Mouse (Mus musculus) bone marrow, adult 2 months (tissue): ENCODE measurements around the gene Gm13697. TPM values are rescaled to one million over a fixed set of nuclear protein-coding genes. Genes with fewer than 3 reads are reported as not detected.

Experiments used
- H3K27ac ChIP-seq: fragments of 200-500 bp; 2 replicates; pipeline ENCODE4 v1.5.1; 2012; ENCODE audit warnings: low read depth, mild to moderate bottlenecking, control low read depth, inconsistent platforms, low read length; ENCODE audit not compliant: control insufficient read depth, poor library complexity, insufficient read depth
- H3K4me1 ChIP-seq: fragments of 200-500 bp; 2 replicates; pipeline ENCODE4 v1.6.1; 2011; ENCODE audit warnings: low read length; ENCODE audit not compliant: control insufficient read depth, insufficient read depth
- H3K4me3 ChIP-seq: fragments of 200-500 bp; replicated peaks from 2 replicates; pipeline ENCODE3; 2011; ENCODE audit warnings: mild to moderate bottlenecking, low read depth, low read length, control low read depth; ENCODE audit not compliant: control insufficient read depth
- CTCF ChIP-seq: fragments of 200-500 bp; IDR thresholded peaks from 2 replicates; pipeline ENCODE4 v1.5.1; 2011; ENCODE audit warnings: low read length, control low read depth; ENCODE audit not compliant: control insufficient read depth, insufficient read depth
- POLR2A ChIP-seq: fragments of 200-500 bp; IDR thresholded peaks from 2 replicates; pipeline ENCODE4 v1.6.1; 2011; ENCODE audit warnings: low read depth, mild to moderate bottlenecking, control low read depth, low read length, borderline replicate concordance; ENCODE audit not compliant: control insufficient read depth
- WGBS: fragments of 180-500 bp; shearing (Covaris S2); methylation state at CpG from one replicate; pipeline ENCODE4 v1.1.7; 2018; 5-methylcytosine and 5-hydroxymethylcytosine counted together
- polyA plus RNA-seq: library from polyadenylated mRNA; stranded (reverse); fragments of >200 nt; gene quantifications from 2 replicates; pipeline ENCODE4 v1.2.4, GENCODE M21; 2011; ENCODE audit warnings: low replicate concordance; ENCODE audit not compliant: missing spikeins, insufficient read depth, insufficient read length

Gene Gm13697
- polyA plus RNA-seq, 1 experiment, result not detected

DNA sequence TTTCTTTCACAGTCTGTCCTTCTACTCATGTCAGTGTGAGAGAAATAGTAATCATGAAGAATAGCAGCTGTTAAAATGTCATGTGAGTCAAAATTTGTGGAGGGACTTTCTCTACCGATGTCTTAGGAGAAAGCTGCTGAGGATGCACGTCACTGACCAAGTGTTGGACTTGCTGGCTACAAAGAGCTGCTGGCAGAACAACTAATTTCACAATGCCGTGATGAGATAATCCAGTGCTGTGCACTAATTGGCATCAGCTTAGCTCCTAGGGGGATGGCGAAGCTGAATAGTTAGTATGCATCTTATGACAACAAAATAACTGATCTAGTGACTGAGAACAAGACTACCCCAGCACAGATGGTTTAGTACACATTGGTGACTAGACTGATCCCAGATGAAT is 40.7 kb downstream of the Gm13697 start:
- 82% methylated on average over 4 of the region's 4 CpGs for WGBS

GRCm38 (mm10) chr2:84032505-84032904 is 48.0 kb downstream of the Gm13697 start:
- TF ChIP-seq CTCF, result no peak
- Histone ChIP-seq H3K4me3 (no peak overlapping the region), H3K4me1 (no peaks in the 10 kb centered on the region), H3K27ac (no peak overlapping the region)
- WGBS, result 82% methylated on average over 2 of the region's 2 CpGs

More for the DNA sequence above, 40.7 kb downstream of the Gm13697 start:
- H3K4me1 ChIP-seq, result no peaks in the 10 kb centered on the region
- no peak overlapping the region for H3K4me3 ChIP-seq
- TF ChIP-seq CTCF, result no peak
- no peak for TF ChIP-seq POLR2A
- no peak overlapping the region for H3K27ac ChIP-seq

GRCm38 (mm10) chr2:84035997-84036396 is 51.5 kb downstream of the Gm13697 start:
- 35% methylated on average over 4 of the region's 4 CpGs for WGBS
- TF ChIP-seq POLR2A (no peak), CTCF (no peak)
- Histone ChIP-seq H3K4me1 (no peaks in the 10 kb centered on the region; the same call in 1 of the 2 replicates), H3K27ac (no peak overlapping the region), H3K4me3 (no peak overlapping the region)

Other genes starting within 250 kb of the Gm13697 start
- gene Fam171b, start 172.1 kb upstream of the Gm13697 start, polyA plus RNA-seq, result not detected in 2 replicates
- not detected in 2 replicates for gene Zswim2, start 43.5 kb upstream of the Gm13697 start, polyA plus RNA-seq
- not detected in 2 replicates for gene Gm13698, start 29.1 kb upstream of the Gm13697 start, polyA plus RNA-seq
- gene Gm13693, start 23.2 kb upstream of the Gm13697 start, polyA plus RNA-seq, result not detected in 2 replicates
- not detected in 2 replicates for gene Gm13695, start 17.4 kb upstream of the Gm13697 start, polyA plus RNA-seq
- not detected in 2 replicates for gene Gm13696, start 11.6 kb upstream of the Gm13697 start, polyA plus RNA-seq
- not detected in 2 replicates for gene Gm13694, start 5.8 kb upstream of the Gm13697 start, polyA plus RNA-seq
- not detected in 2 replicates for gene Gm13691, start 5.8 kb downstream of the Gm13697 start, polyA plus RNA-seq